Mouse (Mus musculus): ENCODE data around the gene Nr3c2. TPM values are rescaled to one million over a fixed set of nuclear protein-coding genes. Genes with fewer than 3 reads are reported as not detected.

The Nr3c2 gene
- polyA plus RNA-seq, 1 experiment from 2014 or later = 1.4 TPM

GRCm38 (mm10) chr8:76928326-76928725 lies 29.1 kb downstream of the Nr3c2 start:
- no peak for DNase-seq (ENCODE audit: low spot score)
- WGBS = 85% methylated on average over 1 of the region's 1 CpGs
- no peak for ATAC-seq

DNA sequence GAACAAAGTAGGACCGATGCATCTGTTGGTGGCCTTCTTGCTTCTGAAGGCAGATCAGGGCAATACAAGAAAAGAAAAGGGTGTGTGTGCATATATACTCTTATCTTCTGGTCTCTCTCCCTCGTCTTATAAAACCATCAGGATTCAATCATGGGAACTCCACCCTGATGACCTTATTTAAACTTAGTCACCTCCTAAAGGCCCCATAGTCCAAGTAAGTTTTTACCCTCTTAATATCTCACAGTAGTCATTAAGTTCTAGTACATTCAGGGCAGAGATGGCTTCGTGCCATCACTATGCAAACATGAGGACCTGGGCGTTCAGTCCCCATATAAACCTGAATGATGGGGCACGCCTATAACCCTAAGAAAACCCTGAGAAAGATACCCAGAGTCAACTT lies 29.6 kb downstream of the Nr3c2 start:
- Histone ChIP-seq H3K36me3 (ENCODE audit: control insufficient read depth, insufficient read depth, low read length) (no peaks in the 10 kb centered on the region), H3K4me3 (ENCODE audit: low read depth, low read length) (no peak overlapping the region), H3K9ac (ENCODE audit: low read length) (no peak overlapping the region), H3K4me1 (ENCODE audit: control insufficient read depth, insufficient read depth, low read length) (no peaks in the 10 kb centered on the region), H3K4me2 (ENCODE audit: low read length) (no peak overlapping the region), H3K27me3 (replicated peaks; ENCODE audit: control insufficient read depth, insufficient read depth, low read length) (no peaks in the 10 kb centered on the region), H3K9me3 (replicated peaks; ENCODE audit: control insufficient read depth, low read length) (no peaks in the 10 kb centered on the region), H3K27ac (ENCODE audit: low read depth, low read length) (no peak overlapping the region)
- DNase-seq (ENCODE audit: low spot score) (no peak), ATAC-seq (no peak)
- 91% methylated on average over 5 of the region's 5 CpGs for WGBS

More at GRCm38 (mm10) chr8:76928326-76928725, 29.1 kb downstream of the Nr3c2 start:
- Histone ChIP-seq H3K27me3 (replicated peaks; ENCODE audit: control insufficient read depth, insufficient read depth, low read length) (no peaks in the 10 kb centered on the region), H3K4me2 (ENCODE audit: low read length) (no peak overlapping the region), H3K36me3 (ENCODE audit: control insufficient read depth, insufficient read depth, low read length) (no peaks in the 10 kb centered on the region), H3K9ac (ENCODE audit: low read length) (no peak overlapping the region), H3K9me3 (replicated peaks; ENCODE audit: control insufficient read depth, low read length) (no peaks in the 10 kb centered on the region), H3K4me3 (ENCODE audit: low read depth, low read length) (no peak overlapping the region), H3K27ac (ENCODE audit: low read depth, low read length) (no peak overlapping the region), H3K4me1 (ENCODE audit: control insufficient read depth, insufficient read depth, low read length) (no peaks in the 10 kb centered on the region)

DNA sequence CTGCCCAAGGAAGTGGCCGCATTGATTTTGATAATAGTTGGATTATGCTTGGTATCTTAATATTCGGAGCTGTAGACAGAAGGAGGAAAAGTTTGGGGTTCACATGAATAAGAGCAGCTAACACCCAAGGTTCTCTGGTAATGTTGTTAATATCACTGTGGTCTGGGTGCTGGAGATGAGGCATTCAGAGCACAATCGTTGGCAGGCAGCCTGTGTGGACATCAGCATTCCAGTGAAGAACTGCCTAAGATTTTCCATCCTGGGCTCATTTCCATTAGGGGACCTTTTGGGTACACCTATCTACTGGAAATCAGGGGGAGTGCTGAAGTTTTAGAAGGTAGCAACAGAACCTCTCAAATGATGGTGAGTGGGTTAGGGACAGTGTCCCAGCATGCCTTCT lies 65.8 kb downstream of the Nr3c2 start:
- no peak overlapping the region for H3K27ac ChIP-seq (ENCODE audit: low read depth, low read length)
- DNase-seq (ENCODE audit: low spot score) = no peak
- no peak overlapping the region for H3K9ac ChIP-seq (ENCODE audit: low read length)
- no peak overlapping the region for H3K4me2 ChIP-seq (ENCODE audit: low read length)
- H3K4me3 ChIP-seq (ENCODE audit: low read depth, low read length) = no peak overlapping the region
- no peaks in the 10 kb centered on the region for H3K4me1 ChIP-seq (ENCODE audit: control insufficient read depth, insufficient read depth, low read length)
- H3K36me3 ChIP-seq (ENCODE audit: control insufficient read depth, insufficient read depth, low read length) = no peaks in the 10 kb centered on the region
- ATAC-seq = no peak
- no peaks in the 10 kb centered on the region for H3K27me3 ChIP-seq (replicated peaks; ENCODE audit: control insufficient read depth, insufficient read depth, low read length)
- H3K9me3 ChIP-seq (replicated peaks; ENCODE audit: control insufficient read depth, low read length) = no peaks in the 10 kb centered on the region
- WGBS = 89% methylated on average over 3 of the region's 3 CpGs

DNA sequence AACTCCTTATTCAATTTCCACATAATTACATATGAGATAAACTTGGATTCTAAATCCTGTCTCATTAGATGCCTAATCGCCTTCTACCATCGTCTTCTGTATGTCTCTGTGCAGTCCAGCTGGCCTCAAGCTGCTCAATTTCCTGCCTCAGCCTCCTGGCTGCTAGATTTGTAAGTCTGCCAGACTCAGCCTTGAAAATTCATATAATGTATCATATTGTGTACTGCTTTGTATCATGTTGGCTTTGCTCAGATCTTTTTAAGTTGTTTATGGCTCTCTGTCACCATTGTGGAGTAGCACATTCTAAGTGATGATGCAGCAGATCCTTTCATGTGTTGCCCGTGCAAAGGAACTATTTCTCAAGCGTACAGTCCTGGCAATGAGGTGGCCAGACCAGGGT lies 71.9 kb downstream of the Nr3c2 start:
- Histone ChIP-seq H3K4me2 (ENCODE audit: low read length) (no peak overlapping the region), H3K27ac (ENCODE audit: low read depth, low read length) (no peak overlapping the region), H3K27me3 (replicated peaks; ENCODE audit: control insufficient read depth, insufficient read depth, low read length) (no peaks in the 10 kb centered on the region), H3K4me1 (ENCODE audit: control insufficient read depth, insufficient read depth, low read length) (peaks cover 6% of the 10 kb centered on the region), H3K36me3 (ENCODE audit: control insufficient read depth, insufficient read depth, low read length) (no peaks in the 10 kb centered on the region), H3K9ac (ENCODE audit: low read length) (no peak overlapping the region), H3K9me3 (replicated peaks; ENCODE audit: control insufficient read depth, low read length) (no peaks in the 10 kb centered on the region), H3K4me3 (ENCODE audit: low read depth, low read length) (no peak overlapping the region)
- ATAC-seq (no peak), DNase-seq (ENCODE audit: low spot score) (no peak)
- 75% methylated on average over 4 of the region's 4 CpGs for WGBS

- no peak overlapping the region for H3K4me3 ChIP-seq (ENCODE audit: low read depth, low read length)
Observed at GRCm38 (mm10) chr8:76971761-76972404, 72.6 kb downstream of the Nr3c2 start.

DNA sequence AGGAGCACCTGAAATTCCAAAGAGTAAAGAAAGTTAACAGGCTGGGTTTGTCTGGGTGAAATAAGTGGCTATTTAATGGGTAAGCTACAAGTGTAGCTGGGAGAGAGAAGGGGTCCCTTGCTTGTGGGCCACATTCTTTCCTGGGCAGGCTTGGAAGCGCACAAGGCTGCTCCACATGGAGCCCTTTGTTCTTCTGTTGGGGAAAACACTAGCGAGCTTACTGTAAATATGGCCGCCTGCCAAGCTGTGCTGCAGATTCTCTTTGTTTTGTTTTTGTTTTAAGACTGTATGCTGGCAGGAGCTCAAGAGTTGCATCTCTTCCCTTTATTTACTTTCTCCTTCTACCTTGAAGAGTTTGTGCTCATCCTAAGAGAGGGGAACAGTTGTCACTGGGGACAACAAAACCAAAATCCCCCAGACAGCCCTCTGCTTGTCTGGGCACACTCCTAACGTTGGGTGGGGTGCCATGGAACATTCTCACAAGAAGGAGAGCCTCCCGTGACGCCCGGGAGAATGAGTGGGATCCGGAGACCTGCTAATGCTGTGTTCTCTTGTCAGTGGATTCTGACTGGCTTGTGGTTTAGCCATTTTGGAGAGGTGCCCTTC lies 73.8 kb downstream of the Nr3c2 start:
- no peak overlapping the region for H3K4me2 ChIP-seq (ENCODE audit: low read length)
- H3K27me3 ChIP-seq (replicated peaks; ENCODE audit: control insufficient read depth, insufficient read depth, low read length) = no peaks in the 10 kb centered on the region
- H3K36me3 ChIP-seq (ENCODE audit: control insufficient read depth, insufficient read depth, low read length) = no peaks in the 10 kb centered on the region
- no peak overlapping the region for H3K9ac ChIP-seq (ENCODE audit: low read length)
- H3K9me3 ChIP-seq (replicated peaks; ENCODE audit: control insufficient read depth, low read length) = no peaks in the 10 kb centered on the region
- no peak overlapping the region for H3K4me3 ChIP-seq (ENCODE audit: low read depth, low read length)
- peaks cover 6% of the 10 kb centered on the region for H3K4me1 ChIP-seq (ENCODE audit: control insufficient read depth, insufficient read depth, low read length)
- H3K27ac ChIP-seq (ENCODE audit: low read depth, low read length) = no peak overlapping the region
- DNase-seq (ENCODE audit: low spot score) = peak; percentile 87
- peak; percentile 89 for ATAC-seq
- 33% methylated on average over 8 of the region's 8 CpGs for WGBS

More at GRCm38 (mm10) chr8:76971761-76972404, 72.6 kb downstream of the Nr3c2 start:
- Histone ChIP-seq H3K27ac (ENCODE audit: low read depth, low read length) (no peak overlapping the region), H3K27me3 (replicated peaks; ENCODE audit: control insufficient read depth, insufficient read depth, low read length) (no peaks in the 10 kb centered on the region), H3K4me1 (ENCODE audit: control insufficient read depth, insufficient read depth, low read length) (peaks cover 6% of the 10 kb centered on the region), H3K4me2 (ENCODE audit: low read length) (no peak overlapping the region), H3K9me3 (replicated peaks; ENCODE audit: control insufficient read depth, low read length) (no peaks in the 10 kb centered on the region), H3K9ac (ENCODE audit: low read length) (no peak overlapping the region), H3K36me3 (ENCODE audit: control insufficient read depth, insufficient read depth, low read length) (no peaks in the 10 kb centered on the region)
- ATAC-seq (no peak), DNase-seq (ENCODE audit: low spot score) (peak; percentile 24)
- 77% methylated on average over 9 of the region's 9 CpGs for WGBS

DNA sequence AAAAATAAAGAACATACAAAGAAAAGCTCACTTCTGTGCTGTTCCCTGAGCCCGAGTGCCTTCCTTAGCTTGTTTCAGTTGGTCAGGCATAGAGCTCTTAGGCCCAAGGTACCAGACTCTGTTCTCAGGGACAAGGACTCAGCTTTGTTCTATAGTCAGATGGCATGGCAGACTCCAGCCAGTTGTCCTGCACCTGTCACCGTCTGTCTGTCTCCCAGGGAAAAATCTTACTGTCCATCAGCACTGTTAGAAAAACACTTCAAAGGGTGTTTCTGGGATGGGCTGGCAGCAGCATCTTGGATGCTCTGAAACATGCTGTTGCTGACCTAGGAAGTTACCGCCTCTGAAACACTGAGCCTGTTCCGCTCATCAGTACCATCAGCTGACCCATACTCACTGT lies 78.7 kb downstream of the Nr3c2 start:
- no peak for ATAC-seq
- DNase-seq (ENCODE audit: low spot score) = no peak
- WGBS = 93% methylated on average over 4 of the region's 4 CpGs
- Histone ChIP-seq H3K9me3 (replicated peaks; ENCODE audit: control insufficient read depth, low read length) (no peaks in the 10 kb centered on the region), H3K4me1 (ENCODE audit: control insufficient read depth, insufficient read depth, low read length) (peaks cover 3% of the 10 kb centered on the region), H3K4me3 (ENCODE audit: low read depth, low read length) (no peak overlapping the region), H3K36me3 (ENCODE audit: control insufficient read depth, insufficient read depth, low read length) (no peaks in the 10 kb centered on the region), H3K4me2 (ENCODE audit: low read length) (no peak overlapping the region), H3K27me3 (replicated peaks; ENCODE audit: control insufficient read depth, insufficient read depth, low read length) (no peaks in the 10 kb centered on the region), H3K9ac (ENCODE audit: low read length) (no peak overlapping the region), H3K27ac (ENCODE audit: low read depth, low read length) (no peak overlapping the region)

- H3K36me3 ChIP-seq (ENCODE audit: control insufficient read depth, insufficient read depth, low read length) = no peaks in the 10 kb centered on the region
- ATAC-seq = no peak
- DNase-seq (ENCODE audit: low spot score) = no peak
Observed at GRCm38 (mm10) chr8:76984082-76984481, 84.8 kb downstream of the Nr3c2 start.

DNA sequence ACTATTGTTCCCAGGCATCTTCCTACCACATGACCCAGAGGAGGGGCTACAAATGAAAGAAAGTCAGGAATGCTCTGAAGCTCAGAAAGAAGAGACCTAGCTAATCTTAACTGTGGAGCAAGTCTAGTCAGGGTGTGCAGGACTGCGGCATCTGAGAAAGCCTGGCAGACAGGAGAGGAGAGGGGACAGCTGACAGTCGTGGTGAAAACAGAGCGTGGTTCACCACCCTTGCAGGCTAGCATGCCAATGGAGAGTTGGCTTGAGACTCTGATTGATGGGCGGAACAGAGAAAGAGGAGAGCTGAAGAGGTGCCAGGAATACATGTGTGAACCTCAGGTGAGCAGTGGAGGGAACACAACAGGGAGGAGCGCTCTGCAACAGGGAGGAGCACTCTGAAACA lies 85.6 kb downstream of the Nr3c2 start:
- Histone ChIP-seq H3K4me1 (ENCODE audit: control insufficient read depth, insufficient read depth, low read length) (no peaks in the 10 kb centered on the region), H3K27ac (ENCODE audit: low read depth, low read length) (no peak overlapping the region), H3K27me3 (replicated peaks; ENCODE audit: control insufficient read depth, insufficient read depth, low read length) (no peaks in the 10 kb centered on the region), H3K36me3 (ENCODE audit: control insufficient read depth, insufficient read depth, low read length) (no peaks in the 10 kb centered on the region), H3K9me3 (replicated peaks; ENCODE audit: control insufficient read depth, low read length) (no peaks in the 10 kb centered on the region), H3K4me3 (ENCODE audit: low read depth, low read length) (no peak overlapping the region), H3K4me2 (ENCODE audit: low read length) (no peak overlapping the region), H3K9ac (ENCODE audit: low read length) (no peak overlapping the region)
- 85% methylated on average over 5 of the region's 5 CpGs for WGBS
- DNase-seq (ENCODE audit: low spot score) (no peak), ATAC-seq (no peak)

More at GRCm38 (mm10) chr8:76984082-76984481, 84.8 kb downstream of the Nr3c2 start:
- Histone ChIP-seq H3K27me3 (replicated peaks; ENCODE audit: control insufficient read depth, insufficient read depth, low read length) (no peaks in the 10 kb centered on the region), H3K4me1 (ENCODE audit: control insufficient read depth, insufficient read depth, low read length) (no peaks in the 10 kb centered on the region), H3K4me3 (ENCODE audit: low read depth, low read length) (no peak overlapping the region), H3K9ac (ENCODE audit: low read length) (no peak overlapping the region), H3K4me2 (ENCODE audit: low read length) (no peak overlapping the region), H3K9me3 (replicated peaks; ENCODE audit: control insufficient read depth, low read length) (no peaks in the 10 kb centered on the region), H3K27ac (ENCODE audit: low read depth, low read length) (no peak overlapping the region)

All from forebrain, embryonic 14.5 days (tissue).